Mouse (Mus musculus): Measurements from ENCODE around the gene Hmg20a. TPM values are rescaled to one million over a fixed set of nuclear protein-coding genes. Genes with fewer than 3 reads are reported as not detected.

Hmg20a gene
- polyA plus RNA-seq (2014; fragmentation: Nextera tagmentation; extraction: Ambion mirVana), result 73.0 and 74.7 TPM in 2 replicates

DNA sequence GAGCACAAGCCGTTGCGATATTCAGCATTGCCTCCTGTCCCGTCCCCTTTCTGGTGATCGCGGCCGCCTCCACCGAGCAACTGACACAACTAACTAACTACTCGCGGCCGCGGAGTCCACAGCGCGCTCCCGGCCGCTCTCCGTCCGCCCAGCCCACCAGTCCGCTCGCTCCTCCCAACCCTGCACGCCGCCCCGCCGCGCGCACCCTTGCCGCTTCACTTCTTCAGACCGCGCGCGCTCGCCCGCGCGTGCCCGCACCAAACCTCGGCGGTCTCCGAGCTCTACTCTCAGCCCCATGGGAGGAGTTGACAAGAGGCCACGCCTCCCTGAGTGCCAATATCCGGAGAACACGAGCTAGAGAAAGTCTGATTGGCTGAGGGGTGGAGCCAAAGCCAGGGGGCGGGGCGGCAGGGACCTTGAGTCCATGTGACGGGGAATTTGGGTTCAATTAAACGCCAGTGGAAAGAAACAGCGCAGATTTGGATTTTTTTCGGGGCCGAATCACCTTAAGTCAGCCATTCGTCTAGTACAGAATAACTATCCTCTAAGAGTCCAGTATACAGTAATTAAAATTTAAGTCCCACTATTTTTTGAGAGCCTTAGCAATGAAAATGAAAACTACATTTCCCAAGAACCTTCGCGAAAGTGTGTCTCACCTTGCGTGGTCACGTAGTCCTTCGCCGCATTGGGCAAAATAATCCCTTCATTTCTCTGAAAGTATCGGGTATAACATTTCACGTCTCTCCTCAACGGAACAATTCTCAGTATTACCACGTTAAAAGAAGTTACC lies at the start of gene Hmg20a, which contains the start of gene Peak1:
Hmg20a (plus strand) TSS at position 662 of the 790 bp plus-strand sequence.
Peak1 (minus strand) TSS at position 120 of the 790 bp plus-strand sequence.
- peak; percentile 96 for ATAC-seq (replicated peaks; ENCODE audit: low FRiP score)
- WGBS, result under 1% methylated on average over 59 of the region's 59 CpGs

DNA sequence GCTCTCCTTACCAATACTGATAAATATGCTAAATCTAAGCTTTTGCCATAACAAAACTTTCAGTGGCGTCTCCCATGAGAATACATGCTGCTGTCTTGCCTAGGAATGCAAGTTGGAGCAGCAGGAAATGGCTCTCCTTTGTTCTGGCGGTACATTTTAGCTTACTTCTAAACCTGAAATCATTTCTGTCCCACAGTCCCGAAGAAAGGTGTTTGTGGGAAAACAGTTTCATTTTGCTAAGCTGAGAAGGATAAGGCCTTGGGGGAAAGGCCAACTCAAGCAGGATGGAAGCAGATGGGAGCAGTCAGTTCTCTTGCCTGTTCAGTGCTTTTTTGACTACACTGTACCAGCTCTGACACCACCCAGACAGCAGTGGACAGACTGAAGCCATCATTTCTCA lies 49.6 kb upstream of the Hmg20a start:
- H3K9me3 ChIP-seq (ENCODE audit: control insufficient read depth, low read length), result no peaks in the 10 kb centered on the region
- DNase-seq (ENCODE audit: low spot score) (no peak), ATAC-seq (replicated peaks; ENCODE audit: low FRiP score) (no peak)
- H3K9ac ChIP-seq (ENCODE audit: low read length), result no peak overlapping the region
- no peaks in the 10 kb centered on the region; the same call in 1 of the 2 replicates for H3K4me1 ChIP-seq (replicated peaks; ENCODE audit: control insufficient read depth, insufficient read depth, low read length)
- no peak overlapping the region for H3K4me3 ChIP-seq (ENCODE audit: low read depth, low read length)
- no peaks in the 10 kb centered on the region for H3K36me3 ChIP-seq (ENCODE audit: control insufficient read depth, insufficient read depth, low read length)
- H3K27ac ChIP-seq (ENCODE audit: low read depth, low read length), result no peak overlapping the region
- no peak overlapping the region for H3K4me2 ChIP-seq (ENCODE audit: low read depth, low read length, severe bottlenecking)
- no peaks in the 10 kb centered on the region for H3K27me3 ChIP-seq (ENCODE audit: control insufficient read depth, insufficient read depth, low read length)
- 66% methylated on average over 3 of the region's 3 CpGs for WGBS

More for the DNA sequence above, at the start of gene Hmg20a, which contains the start of gene Peak1:
- Histone ChIP-seq H3K27me3 (ENCODE audit: control insufficient read depth, insufficient read depth, low read length) (no peaks in the 10 kb centered on the region), H3K4me3 (ENCODE audit: low read depth, low read length) (peak within 1 kb of the TSS; percentile 73), H3K27ac (ENCODE audit: low read depth, low read length) (peak within 1 kb of the TSS; percentile 72), H3K9ac (ENCODE audit: low read length) (peak within 1 kb of the TSS; percentile 77), H3K9me3 (ENCODE audit: control insufficient read depth, low read length) (no peaks in the 10 kb centered on the region), H3K4me2 (ENCODE audit: low read depth, low read length, severe bottlenecking) (peak within 1 kb of the TSS; percentile 74), H3K36me3 (ENCODE audit: control insufficient read depth, insufficient read depth, low read length) (no peaks in the 10 kb centered on the region), H3K4me1 (replicated peaks; ENCODE audit: control insufficient read depth, insufficient read depth, low read length) (peaks cover 4% of the 10 kb centered on the region; the same call in 1 of the 2 replicates)
- peak; percentile 100 for DNase-seq (ENCODE audit: low spot score)

DNA sequence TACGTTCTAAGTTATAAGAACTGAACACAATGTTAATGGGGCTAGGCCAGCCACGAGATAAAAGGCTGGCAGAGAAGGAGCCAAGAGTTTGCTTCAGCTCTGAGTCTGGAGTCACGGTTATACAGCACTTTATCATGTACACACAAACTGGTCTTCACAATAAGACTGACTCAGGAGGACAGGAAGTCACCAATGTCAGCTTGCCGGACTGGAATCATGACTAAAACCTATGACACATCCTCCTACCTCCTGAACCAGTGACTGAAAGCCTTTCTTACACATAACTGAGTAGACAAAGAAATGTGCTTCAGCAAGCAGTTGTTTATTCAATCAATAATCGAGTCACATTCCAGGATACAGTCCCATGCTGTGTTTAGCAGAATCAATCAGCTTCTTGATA lies 47.7 kb upstream of the Hmg20a start:
- ATAC-seq (replicated peaks; ENCODE audit: low FRiP score) (no peak), DNase-seq (ENCODE audit: low spot score) (no peak)
- H3K9ac ChIP-seq (ENCODE audit: low read length), result no peak overlapping the region
- H3K4me2 ChIP-seq (ENCODE audit: low read depth, low read length, severe bottlenecking), result no peak overlapping the region
- no peak overlapping the region for H3K4me3 ChIP-seq (ENCODE audit: low read depth, low read length)
- H3K9me3 ChIP-seq (ENCODE audit: control insufficient read depth, low read length), result no peaks in the 10 kb centered on the region
- no peak overlapping the region for H3K27ac ChIP-seq (ENCODE audit: low read depth, low read length)
- WGBS, result 78% methylated on average over 5 of the region's 5 CpGs
- H3K4me1 ChIP-seq (replicated peaks; ENCODE audit: control insufficient read depth, insufficient read depth, low read length), result no peaks in the 10 kb centered on the region; the same call in 1 of the 2 replicates
- H3K36me3 ChIP-seq (ENCODE audit: control insufficient read depth, insufficient read depth, low read length), result no peaks in the 10 kb centered on the region
- no peaks in the 10 kb centered on the region for H3K27me3 ChIP-seq (ENCODE audit: control insufficient read depth, insufficient read depth, low read length)

DNA sequence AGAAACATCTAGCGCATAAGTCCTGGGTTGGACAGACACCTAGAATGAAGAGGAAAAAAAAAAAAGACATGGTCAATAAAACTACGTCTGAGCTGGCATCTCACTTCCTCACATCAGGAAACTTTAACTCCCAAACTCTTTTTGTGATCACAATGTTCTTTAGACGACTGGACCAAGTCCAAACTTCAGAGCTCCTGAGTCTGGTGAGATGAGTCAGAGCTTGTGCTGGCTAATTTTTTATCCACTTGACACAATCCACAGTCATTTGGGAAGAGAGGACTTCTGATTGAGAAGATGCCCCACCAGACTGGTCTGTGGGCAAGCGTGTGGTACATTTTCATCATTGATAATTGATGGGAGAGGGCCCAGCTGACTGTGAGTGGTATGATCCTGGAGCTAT lies 44.0 kb upstream of the Hmg20a start:
- no peak overlapping the region for H3K9ac ChIP-seq (ENCODE audit: low read length)
- no peaks in the 10 kb centered on the region for H3K27me3 ChIP-seq (ENCODE audit: control insufficient read depth, insufficient read depth, low read length)
- DNase-seq (ENCODE audit: low spot score) (no peak), ATAC-seq (replicated peaks; ENCODE audit: low FRiP score) (no peak)
- no peak overlapping the region for H3K4me3 ChIP-seq (ENCODE audit: low read depth, low read length)
- H3K9me3 ChIP-seq (ENCODE audit: control insufficient read depth, low read length), result no peaks in the 10 kb centered on the region
- no peak overlapping the region for H3K4me2 ChIP-seq (ENCODE audit: low read depth, low read length, severe bottlenecking)
- 81% methylated on average over 4 of the region's 4 CpGs for WGBS
- H3K27ac ChIP-seq (ENCODE audit: low read depth, low read length), result no peak overlapping the region
- no peaks in the 10 kb centered on the region; the same call in 1 of the 2 replicates for H3K4me1 ChIP-seq (replicated peaks; ENCODE audit: control insufficient read depth, insufficient read depth, low read length)
- no peaks in the 10 kb centered on the region for H3K36me3 ChIP-seq (ENCODE audit: control insufficient read depth, insufficient read depth, low read length)

DNA sequence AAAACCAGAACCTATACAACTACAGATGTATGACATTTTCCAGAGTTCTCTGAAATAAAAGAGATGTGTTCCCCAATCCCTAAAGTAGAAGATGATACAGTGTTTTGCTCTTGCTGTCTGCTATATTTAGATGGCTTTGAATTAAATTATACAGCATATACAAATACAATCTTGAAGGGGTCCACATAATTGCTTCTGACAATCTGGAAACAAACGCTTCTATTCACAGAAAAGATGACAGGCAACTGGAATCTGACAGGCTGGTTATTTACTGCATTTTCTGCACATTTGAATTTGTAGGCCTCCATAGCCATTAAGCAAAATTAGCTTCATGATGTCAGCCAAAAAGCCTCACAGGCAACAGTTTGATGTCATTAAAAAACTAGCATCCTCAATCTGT lies 35.6 kb upstream of the Hmg20a start:
- DNase-seq (ENCODE audit: low spot score) (no peak), ATAC-seq (replicated peaks; ENCODE audit: low FRiP score) (no peak)
- no peak overlapping the region for H3K4me3 ChIP-seq (ENCODE audit: low read depth, low read length)

DNA sequence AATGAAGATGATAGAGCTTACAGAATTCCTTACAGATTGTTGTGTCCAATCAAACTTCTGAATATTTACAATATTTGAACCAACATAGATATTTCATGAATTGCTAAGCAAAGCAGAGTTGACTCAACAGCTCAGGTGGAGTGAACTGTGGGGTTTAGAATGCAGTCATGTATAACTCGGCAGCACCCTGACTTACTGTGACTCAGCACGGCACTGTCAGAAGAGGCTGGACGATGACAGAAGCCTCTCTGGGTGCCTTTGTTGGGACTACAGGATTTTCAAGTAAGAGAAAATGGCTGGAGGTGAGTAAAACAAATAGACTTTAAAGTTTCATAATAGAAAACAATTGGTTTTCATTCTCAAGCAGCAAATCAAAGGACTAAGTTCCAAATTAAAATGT lies 25.6 kb upstream of the Hmg20a start:
- Histone ChIP-seq H3K27me3 (ENCODE audit: control insufficient read depth, insufficient read depth, low read length) (no peaks in the 10 kb centered on the region), H3K4me1 (replicated peaks; ENCODE audit: control insufficient read depth, insufficient read depth, low read length) (no peaks in the 10 kb centered on the region), H3K4me3 (ENCODE audit: low read depth, low read length) (no peak overlapping the region), H3K36me3 (ENCODE audit: control insufficient read depth, insufficient read depth, low read length) (no peaks in the 10 kb centered on the region), H3K9me3 (ENCODE audit: control insufficient read depth, low read length) (no peaks in the 10 kb centered on the region), H3K9ac (ENCODE audit: low read length) (no peak overlapping the region), H3K27ac (ENCODE audit: low read depth, low read length) (no peak overlapping the region), H3K4me2 (ENCODE audit: low read depth, low read length, severe bottlenecking) (no peak overlapping the region)
- no peak for ATAC-seq (replicated peaks; ENCODE audit: low FRiP score)
- WGBS, result 89% methylated on average over 3 of the region's 3 CpGs
- DNase-seq (ENCODE audit: low spot score), result no peak

More for the DNA sequence above, 35.6 kb upstream of the Hmg20a start:
- no peak overlapping the region for H3K27ac ChIP-seq (ENCODE audit: low read depth, low read length)
- H3K27me3 ChIP-seq (ENCODE audit: control insufficient read depth, insufficient read depth, low read length), result no peaks in the 10 kb centered on the region
- no peak overlapping the region for H3K9ac ChIP-seq (ENCODE audit: low read length)
- 87% methylated on average over 1 of the region's 1 CpGs for WGBS
- no peaks in the 10 kb centered on the region for H3K36me3 ChIP-seq (ENCODE audit: control insufficient read depth, insufficient read depth, low read length)
- H3K9me3 ChIP-seq (ENCODE audit: control insufficient read depth, low read length), result no peaks in the 10 kb centered on the region
- H3K4me1 ChIP-seq (replicated peaks; ENCODE audit: control insufficient read depth, insufficient read depth, low read length), result no peaks in the 10 kb centered on the region
- H3K4me2 ChIP-seq (ENCODE audit: low read depth, low read length, severe bottlenecking), result no peak overlapping the region

DNA sequence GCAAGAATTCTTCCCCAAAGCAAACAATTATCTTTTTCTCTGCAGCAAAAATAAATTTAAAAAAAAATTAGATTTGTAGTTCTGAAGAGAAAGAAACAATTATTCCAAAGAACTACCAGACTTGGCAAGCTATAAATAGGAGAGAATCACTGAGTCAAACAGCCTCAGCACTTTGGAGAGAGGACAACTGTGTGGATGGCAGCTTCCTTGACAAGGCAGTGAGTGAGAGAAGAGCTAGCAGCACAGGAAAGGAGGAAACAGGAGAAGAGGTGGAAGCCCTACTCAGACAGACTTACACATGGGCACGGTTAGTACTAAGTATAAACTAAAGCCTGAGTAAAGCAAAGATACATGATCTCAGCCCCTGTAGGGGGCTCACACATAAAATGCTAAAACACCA lies 22.1 kb upstream of the Hmg20a start:
- WGBS, result 68% methylated on average over 1 of the region's 1 CpGs
- DNase-seq (ENCODE audit: low spot score) (no peak), ATAC-seq (replicated peaks; ENCODE audit: low FRiP score) (no peak)
- Histone ChIP-seq H3K9me3 (ENCODE audit: control insufficient read depth, low read length) (no peaks in the 10 kb centered on the region), H3K4me2 (ENCODE audit: low read depth, low read length, severe bottlenecking) (no peak overlapping the region), H3K4me3 (ENCODE audit: low read depth, low read length) (no peak overlapping the region), H3K27ac (ENCODE audit: low read depth, low read length) (no peak overlapping the region), H3K4me1 (replicated peaks; ENCODE audit: control insufficient read depth, insufficient read depth, low read length) (no peaks in the 10 kb centered on the region), H3K36me3 (ENCODE audit: control insufficient read depth, insufficient read depth, low read length) (no peaks in the 10 kb centered on the region), H3K27me3 (ENCODE audit: control insufficient read depth, insufficient read depth, low read length) (no peaks in the 10 kb centered on the region), H3K9ac (ENCODE audit: low read length) (no peak overlapping the region)

DNA sequence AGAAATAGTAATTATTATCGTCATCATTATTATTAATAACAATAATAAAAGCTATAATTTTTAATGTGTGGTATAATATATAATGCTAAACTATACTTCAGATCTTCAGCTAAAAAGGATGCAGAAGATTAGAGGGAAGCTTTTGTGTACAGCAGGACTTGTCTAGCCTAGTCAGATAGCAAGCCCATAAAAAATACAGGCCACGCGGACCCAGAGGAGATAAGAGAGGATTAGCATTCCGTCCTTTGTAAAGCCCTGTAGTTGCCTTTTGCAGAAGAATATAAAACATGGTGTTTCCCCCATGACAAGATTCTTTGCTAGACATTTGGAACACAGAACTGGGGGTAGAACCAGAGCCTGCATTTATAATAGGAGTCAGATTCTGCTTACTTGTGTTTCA lies 13.8 kb upstream of the Hmg20a start:
- no peaks in the 10 kb centered on the region for H3K27me3 ChIP-seq (ENCODE audit: control insufficient read depth, insufficient read depth, low read length)
- H3K36me3 ChIP-seq (ENCODE audit: control insufficient read depth, insufficient read depth, low read length), result no peaks in the 10 kb centered on the region
- no peak overlapping the region for H3K4me3 ChIP-seq (ENCODE audit: low read depth, low read length)
- no peaks in the 10 kb centered on the region for H3K9me3 ChIP-seq (ENCODE audit: control insufficient read depth, low read length)
- ATAC-seq (replicated peaks; ENCODE audit: low FRiP score) (no peak), DNase-seq (ENCODE audit: low spot score) (no peak)
- 63% methylated on average over 4 of the region's 4 CpGs for WGBS
- no peaks in the 10 kb centered on the region for H3K4me1 ChIP-seq (replicated peaks; ENCODE audit: control insufficient read depth, insufficient read depth, low read length)
- no peak overlapping the region for H3K9ac ChIP-seq (ENCODE audit: low read length)
- H3K27ac ChIP-seq (ENCODE audit: low read depth, low read length), result no peak overlapping the region
- no peak overlapping the region for H3K4me2 ChIP-seq (ENCODE audit: low read depth, low read length, severe bottlenecking)

DNA sequence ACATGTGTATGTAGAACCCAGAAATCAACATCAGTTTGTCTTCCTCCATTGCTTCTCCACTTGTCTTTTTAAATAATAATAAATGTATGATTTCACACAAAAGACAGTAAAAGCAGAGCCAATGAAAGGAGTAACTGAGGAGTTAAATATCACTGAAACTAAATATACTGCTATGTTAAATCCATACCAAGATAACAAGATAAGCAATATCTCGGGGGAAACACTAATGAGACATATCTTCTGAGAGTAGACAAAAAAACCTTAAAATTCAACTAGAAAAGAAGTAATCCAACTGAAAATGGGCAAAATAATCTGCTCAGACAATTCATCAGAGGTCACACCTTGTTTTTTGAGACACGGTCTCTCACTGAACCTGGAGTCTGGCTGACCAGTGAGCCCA lies 8.5 kb upstream of the Hmg20a start:
- Histone ChIP-seq H3K9me3 (ENCODE audit: control insufficient read depth, low read length) (no peaks in the 10 kb centered on the region), H3K9ac (ENCODE audit: low read length) (no peak overlapping the region), H3K27ac (ENCODE audit: low read depth, low read length) (no peak overlapping the region), H3K4me2 (ENCODE audit: low read depth, low read length, severe bottlenecking) (no peak overlapping the region), H3K36me3 (ENCODE audit: control insufficient read depth, insufficient read depth, low read length) (no peaks in the 10 kb centered on the region), H3K4me3 (ENCODE audit: low read depth, low read length) (no peak overlapping the region), H3K27me3 (ENCODE audit: control insufficient read depth, insufficient read depth, low read length) (no peaks in the 10 kb centered on the region), H3K4me1 (replicated peaks; ENCODE audit: control insufficient read depth, insufficient read depth, low read length) (no peaks in the 10 kb centered on the region)
- WGBS, result 87% methylated on average over 2 of the region's 2 CpGs
- DNase-seq (ENCODE audit: low spot score) (no peak), ATAC-seq (replicated peaks; ENCODE audit: low FRiP score) (no peak)

Measured in forebrain, embryonic 11.5 days (tissue).